Mouse (Mus musculus) ovary, postnatal 10 days (tissue): Measurements from ENCODE around the gene Icmt.

Experiments used
- DNase-seq: peaks from one replicate; pipeline ENCODE4 v3.0.0; 2022; ENCODE audit warnings: low spot score

Gene Icmt

DNA sequence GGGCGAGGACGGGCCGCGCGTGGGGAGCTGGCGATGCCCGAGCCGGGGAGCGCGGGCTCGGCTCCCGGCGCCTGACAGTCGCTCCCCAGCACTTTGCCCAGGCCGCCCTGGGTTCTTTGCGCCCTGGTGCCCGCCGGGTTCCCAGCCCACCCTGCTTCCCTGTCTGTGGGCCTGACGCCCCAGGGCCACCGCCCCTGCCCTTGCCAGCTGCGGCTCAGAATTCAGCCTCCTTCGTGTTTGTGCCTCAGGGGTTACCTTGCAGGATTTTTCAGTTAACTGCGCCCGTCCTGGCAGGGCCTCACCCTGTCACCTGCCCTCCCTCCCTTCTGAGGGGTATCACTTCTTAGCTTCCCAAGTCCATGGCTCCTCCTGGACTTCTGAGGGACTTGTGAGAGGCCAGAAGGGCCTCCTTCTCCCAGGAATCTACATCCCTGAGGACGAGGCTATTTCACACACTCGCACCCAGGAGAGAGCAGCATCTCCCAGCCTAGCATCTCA, 42.3 kb downstream of the Icmt start:
- no peak for DNase-seq

DNA sequence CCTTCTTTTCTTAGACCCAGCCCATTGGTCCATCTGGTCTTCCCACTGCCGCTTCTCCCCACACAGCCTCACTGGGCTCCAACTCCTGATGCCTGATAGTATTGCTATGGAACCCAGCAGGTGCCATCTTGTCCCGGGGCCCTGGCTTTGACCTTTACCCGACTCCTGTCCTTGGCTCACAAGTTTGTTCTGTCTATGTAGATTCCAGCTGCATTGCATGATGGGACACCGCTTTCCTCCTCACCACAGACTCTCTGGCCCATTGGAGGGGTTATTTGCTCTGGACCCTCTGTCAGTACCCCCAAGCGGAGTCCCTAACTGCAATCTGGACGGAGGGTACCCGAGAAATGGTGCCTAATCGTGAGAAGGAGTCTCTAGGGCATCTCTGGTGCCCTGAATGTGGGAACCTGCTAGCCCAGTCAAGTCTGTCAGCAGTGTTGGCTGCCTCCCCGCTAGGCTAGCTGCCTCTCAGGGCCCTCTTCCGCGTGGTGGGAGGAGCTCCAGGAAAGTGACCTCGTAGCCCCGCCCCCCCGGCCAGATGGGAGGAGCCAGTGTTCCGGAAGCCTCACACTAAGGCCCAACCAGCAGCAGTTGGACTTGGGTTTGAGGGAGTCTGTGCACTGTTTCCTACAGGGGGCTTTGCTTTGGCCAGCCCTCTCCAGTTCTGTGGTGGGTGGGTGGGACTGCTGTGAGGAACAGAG, 43.7 kb downstream of the Icmt start:
- DNase-seq: no peak

DNA sequence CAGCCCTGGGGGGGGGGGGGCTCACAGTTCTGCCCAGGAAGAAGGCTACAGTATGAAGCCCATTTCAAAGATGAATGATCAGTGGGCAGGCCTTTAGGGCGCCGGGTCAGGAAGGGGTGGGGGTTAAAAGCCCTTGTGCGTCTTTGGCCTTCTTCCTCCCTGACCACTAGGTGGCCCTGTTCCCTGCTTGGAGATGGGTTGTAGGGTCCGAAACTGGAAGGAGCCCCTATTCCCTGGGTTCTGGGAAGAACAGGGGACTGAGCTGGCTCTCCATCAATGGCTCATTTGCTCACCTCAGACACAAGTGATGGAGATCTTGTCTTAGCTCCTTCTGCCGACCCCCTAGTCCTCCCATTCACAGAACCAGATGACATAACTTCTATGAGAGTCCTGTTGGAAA, 46.3 kb downstream of the Icmt start:
- no peak for DNase-seq

DNA sequence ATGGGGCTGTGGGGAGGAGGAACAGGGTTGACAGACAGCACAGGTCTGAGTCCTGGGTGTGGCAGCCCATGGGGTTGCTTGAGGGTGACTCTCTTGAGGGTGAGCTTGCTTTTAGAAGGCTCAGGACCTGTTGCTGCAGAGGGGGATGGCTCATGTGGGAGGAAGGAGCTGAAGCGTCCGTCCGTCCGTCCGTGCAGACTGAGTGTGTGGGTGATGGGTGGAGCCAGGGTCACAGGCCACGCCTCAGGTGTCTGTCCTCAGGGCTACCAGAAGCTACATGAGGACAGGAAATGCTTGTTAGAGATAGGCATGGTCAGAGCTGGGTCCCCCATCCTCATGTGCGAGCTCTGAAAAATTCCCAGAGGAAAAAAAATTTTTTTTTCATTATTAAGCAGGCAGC, 47.6 kb downstream of the Icmt start:
- DNase-seq: no peak

DNA sequence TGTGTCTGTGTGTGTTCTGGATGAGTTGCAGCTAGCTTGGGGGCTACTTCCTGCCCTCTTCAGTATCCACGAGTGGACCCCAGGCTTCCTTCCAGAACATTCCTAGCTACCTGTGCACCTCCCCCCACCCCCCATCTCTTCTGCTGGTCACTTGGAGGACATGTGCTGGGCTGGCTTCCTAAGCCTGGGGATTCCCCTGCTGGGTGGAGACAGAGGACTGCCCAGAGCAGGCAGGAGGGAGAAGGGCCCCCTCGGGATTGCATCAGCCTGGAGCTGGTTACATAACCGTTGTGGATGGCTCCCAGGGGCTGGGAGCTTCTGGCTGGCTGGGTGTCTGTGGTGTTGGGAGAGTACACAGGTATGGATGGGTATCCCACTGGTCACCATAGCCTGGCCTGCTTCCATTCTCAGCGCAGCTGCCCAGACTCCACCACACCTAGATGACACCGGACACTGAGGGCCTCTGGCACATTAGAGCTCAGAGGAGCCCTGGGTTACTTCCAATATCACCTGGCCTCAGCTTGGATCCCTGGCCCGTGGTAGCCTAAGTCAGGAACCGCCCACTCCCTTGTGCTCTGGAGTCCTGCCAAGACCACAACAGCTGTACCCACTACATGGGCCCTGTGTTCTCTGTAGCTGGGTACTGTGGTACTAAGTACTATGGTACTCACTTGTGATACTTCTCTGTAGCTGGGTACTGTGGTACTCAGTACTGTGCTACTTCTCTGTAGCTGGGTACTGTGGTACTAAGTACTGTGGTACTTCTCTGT, 48.3 kb downstream of the Icmt start:
- DNase-seq: peak; percentile 8

DNA sequence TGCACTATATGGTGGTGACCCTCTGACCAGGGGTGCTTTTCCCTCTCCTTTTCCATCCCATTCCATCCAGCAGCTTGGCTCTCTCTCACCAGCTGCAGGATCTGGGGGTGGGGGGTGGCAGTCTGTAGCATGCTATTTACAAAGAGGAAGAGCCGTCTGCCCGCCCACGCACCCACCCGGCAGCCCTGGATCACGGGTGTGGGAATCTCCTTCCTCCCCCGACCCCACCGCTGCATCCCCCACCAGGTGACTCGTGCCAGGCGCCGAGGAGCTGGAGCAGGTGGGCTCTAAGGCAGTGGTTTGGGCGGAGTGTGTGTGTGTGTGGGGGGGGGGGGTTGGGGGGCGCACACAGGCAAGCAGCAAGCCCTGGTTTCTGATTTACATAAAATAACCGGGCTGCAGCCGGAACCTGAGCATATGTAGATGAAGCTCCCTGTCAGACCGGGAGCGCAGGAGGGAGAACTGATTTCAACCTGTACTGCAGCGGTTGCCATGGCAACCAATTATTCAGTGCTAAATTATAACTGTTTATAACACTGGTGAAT, 52.9 kb downstream of the Icmt start:
- no peak for DNase-seq

DNA sequence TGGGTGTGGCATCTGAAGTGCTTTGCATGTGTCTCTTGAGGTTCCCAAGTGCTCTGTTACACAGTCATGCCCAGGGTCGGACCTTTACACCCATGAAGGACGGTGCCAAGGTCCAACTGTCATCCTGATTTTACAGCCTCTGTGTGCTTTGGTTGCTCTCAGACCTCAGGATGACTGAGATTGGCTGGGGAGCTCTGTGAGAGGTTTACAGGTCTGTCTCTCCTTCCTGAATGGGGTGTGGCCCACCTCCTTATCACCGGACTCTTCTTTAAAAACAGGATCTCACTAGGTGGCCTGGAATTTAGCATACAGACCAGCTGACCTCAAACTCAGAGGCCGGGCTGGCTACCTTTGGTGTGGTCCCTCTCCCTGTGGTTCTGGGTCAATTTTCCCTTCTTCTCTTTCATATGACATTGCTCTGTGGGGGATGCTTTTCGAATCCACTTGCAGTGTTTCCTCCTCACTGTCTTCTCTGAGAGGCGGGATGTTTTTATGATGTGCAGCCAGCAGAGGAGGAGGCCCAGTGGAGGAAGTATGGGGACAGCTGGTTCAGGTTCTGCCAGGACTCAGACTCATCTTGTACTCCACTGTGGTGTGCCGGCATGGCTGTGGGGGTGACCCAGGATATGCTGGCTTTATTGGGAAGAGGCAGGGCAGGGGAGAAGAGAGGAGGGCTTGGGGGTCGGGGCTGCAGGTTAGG, 53.8 kb downstream of the Icmt start:
- no peak for DNase-seq

DNA sequence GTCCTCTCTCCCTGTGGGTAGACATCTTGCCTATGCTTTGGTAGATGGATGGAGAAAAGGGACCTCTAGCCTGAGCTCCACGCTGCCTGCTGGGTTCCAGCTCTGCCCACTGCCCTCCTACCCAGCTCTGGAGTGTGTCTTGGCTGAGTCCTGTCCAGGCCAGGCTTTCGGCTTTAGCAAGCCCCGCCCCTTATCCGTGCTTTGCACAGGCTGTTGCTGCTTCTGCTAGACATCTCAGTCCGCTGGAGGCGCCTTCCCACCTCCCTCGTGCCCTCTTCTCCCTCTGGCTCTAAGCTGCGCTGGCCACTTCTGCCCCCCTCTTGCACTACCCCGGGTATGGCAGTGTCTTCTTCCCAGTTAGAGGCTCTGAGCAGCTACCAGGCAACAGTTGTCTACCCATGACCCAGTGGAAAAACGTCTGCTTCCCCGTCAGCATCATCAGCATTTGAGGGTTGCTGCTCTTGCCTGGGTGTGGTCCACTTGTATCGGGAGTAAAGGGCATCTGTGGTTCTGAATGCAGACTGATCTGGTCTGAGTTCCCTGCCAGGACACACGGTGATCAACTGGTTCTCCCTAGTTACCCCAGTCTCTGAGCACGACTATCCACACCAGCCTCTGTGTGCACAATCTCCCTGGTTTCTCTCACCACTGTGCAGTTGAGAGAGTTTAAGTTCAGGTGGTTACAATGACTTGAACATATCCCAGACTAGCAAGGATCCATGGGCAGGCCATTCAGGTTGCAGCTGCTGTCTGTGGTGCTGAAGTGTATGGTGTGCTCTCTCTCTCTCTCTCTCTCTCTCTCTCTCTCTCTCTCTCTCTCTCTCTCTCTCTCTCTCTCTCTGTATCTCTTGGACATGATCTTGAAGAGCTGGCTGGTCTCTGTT, 54.6 kb downstream of the Icmt start:
- DNase-seq: no peak

DNA sequence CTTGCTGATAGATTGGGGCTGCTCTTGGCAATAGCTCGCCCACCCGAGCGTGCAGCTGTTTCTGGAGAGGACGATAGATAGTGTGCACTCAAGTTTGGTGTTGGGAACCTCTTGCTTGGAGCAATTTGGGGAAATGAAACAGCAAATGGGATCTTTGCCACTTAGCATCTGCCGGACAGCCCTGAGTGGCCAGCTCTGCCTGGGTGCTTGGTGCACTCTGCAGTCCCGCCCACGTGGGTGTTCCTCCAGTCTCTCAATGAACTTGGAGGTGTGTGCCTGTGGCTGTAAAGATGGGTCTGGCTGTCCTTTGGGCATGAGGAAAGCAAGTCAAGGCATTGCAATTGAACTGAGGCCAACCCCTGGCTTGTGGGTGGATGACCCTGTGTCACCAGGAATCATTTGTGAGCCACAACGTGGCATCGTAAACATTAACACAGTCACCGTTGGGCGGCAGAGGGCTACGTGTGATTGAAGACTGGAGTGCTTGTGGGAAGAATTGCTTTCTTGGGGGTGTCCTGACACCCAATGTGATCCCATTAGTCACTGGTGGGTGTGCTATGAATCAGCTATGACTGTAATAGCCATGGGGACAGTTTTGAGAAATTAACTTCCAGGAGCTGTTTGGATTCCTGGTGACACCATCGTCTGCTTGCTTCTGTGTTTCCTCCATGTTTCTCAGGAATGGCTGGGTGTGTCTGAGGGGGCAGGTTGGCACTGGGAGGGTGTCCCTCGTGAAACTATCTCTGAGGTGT, 57.0 kb downstream of the Icmt start:
- no peak for DNase-seq

DNA sequence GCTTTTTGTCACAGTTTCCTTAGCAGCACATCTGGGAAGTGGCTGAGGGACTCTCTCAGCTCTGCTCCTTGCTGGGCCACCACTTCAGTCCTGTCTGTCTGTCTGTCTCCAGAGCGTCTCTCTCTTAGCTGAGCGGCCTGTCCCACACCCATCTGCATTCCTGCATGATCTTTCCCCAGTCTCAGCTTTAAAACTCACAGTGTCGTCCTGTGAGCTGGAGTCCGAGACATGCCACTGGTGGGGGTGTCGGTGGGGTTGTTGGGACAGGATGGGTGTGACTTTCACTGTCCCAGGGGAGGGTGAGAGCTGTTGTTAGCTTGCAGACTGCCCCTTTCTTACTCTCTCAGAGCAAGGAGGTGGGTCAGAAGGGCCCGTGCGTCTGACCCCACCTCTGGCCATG, 58.6 kb downstream of the Icmt start:
- DNase-seq: no peak
